Mouse (Mus musculus): Measurements from ENCODE around the gene Ngly1. TPM values are rescaled to one million over a fixed set of nuclear protein-coding genes. Genes with fewer than 3 reads are reported as not detected.

The Ngly1 gene
- 10 to 100 TPM; 42.5 to 43.1 TPM for total RNA-seq (2023)

GRCm38 (mm10) chr14:16249171-16249874 lies at the start of gene Ngly1, which contains the start of gene Oxsm:
Ngly1 (plus strand) TSS chr14:16249280.
Oxsm (minus strand) TSS chr14:16249808.

Other genes with a start within 250 kb of the Ngly1 start
- gene Oxsm, start 528 bp downstream of the Ngly1 start, total RNA-seq (2023): 10 to 100 TPM; 11.3 to 13.9 TPM
- gene Top2b, start 115.9 kb downstream of the Ngly1 start, total RNA-seq (2023): 10 to 100 TPM; 67.5 to 85.2 TPM

All from neutrophil, adult 83 days (primary cell).